Mouse (Mus musculus): Measurements from ENCODE around the gene Trak1. TPM values are rescaled to one million over a fixed set of nuclear protein-coding genes. Genes with fewer than 3 reads are reported as not detected.

Trak1 gene
- polyA plus RNA-seq, 1 experiment from 2014 or later: 49.9 TPM

DNA sequence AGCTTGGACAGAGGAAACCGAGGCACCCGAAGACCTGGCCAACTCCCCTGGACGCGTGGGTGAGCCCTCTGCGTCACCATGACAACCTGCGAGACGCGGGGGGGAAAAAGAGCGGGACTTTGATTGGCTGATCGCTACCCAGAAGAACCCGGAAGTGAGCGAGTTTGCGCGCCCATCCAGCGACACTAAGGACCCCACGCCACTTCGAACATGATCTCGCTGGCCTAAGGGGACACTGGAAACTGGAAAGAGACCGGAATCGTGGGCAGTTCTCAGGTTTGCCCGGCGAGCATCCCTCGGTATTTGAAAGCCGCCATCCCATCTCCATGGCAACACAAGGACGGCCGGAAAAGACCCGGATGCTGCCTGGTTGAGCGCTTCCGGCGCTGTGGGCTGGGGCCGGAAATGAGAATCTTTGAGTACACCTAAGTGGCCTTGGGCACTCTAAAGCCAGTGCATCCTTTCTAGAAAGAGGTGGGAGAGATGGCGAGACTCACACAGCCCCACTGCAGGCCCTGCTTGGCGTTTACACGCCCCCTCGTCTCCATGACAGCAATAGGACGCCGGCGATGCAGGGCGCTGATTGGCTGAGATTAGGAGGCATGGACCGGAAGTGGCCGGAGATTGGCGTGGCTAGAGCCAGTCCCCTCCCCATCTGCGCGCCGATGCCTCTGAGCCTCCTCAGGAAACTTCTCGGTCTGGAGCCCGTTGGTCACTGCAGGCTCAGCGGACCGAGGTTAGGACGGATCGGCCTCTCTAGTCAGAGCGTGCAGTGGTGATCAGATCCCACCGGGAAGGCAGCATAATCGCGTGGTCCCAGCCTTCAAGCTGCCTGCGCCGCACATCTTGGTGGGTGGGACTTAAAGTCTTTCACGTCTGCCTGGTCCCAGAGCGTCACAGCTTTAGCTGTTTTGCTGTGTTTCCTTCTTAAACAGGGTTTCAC lies 19.9 kb upstream of the Trak1 start, which contains the start of gene Ulk4:
TSS of gene Ulk4 (minus strand) at position 80 of the 943 bp plus-strand sequence.
- H3K9me3 ChIP-seq (replicated peaks): peaks cover 6% of the 10 kb centered on the region
- peak within 1 kb of the TSS; percentile 48 for H3K4me3 ChIP-seq
- peak within 1 kb of the TSS; percentile 78 for H3K27ac ChIP-seq
- ATAC-seq: peak; percentile 95
- peak within 1 kb of the TSS; percentile 83 for H3K4me2 ChIP-seq
- H3K4me1 ChIP-seq: peaks cover 19% of the 10 kb centered on the region
- H3K27me3 ChIP-seq: no peaks in the 10 kb centered on the region
- under 1% methylated on average over 59 of the region's 59 CpGs for WGBS
- H3K9ac ChIP-seq: peak within 1 kb of the TSS; percentile 72
- H3K36me3 ChIP-seq (ENCODE audit: poor library complexity, severe bottlenecking): peaks cover 9% of the 10 kb centered on the region; the same call in 1 of the 2 replicates

DNA sequence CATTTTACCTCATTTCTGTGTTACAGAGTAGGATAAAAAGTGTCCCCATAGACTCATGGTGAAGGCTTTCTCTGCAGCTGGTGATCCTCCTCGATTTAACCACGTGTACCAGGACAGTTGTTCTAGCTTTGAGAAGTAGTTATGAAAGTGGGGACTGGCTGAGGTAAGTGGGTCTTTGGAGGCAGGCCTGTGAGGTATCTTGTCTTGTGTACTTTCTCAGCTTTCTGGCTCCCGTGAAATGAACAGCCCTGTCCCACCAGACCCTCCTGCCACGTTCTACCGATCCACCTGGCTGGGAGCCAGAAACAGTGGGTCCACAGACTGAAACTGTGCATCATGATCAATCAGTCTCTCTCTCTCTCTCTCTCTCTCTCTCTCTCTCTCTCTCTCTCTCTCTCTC lies 18.1 kb upstream of the Trak1 start:
- WGBS: 85% methylated on average over 5 of the region's 5 CpGs
- H3K4me2 ChIP-seq: no peak overlapping the region
- H3K27me3 ChIP-seq: no peaks in the 10 kb centered on the region

DNA sequence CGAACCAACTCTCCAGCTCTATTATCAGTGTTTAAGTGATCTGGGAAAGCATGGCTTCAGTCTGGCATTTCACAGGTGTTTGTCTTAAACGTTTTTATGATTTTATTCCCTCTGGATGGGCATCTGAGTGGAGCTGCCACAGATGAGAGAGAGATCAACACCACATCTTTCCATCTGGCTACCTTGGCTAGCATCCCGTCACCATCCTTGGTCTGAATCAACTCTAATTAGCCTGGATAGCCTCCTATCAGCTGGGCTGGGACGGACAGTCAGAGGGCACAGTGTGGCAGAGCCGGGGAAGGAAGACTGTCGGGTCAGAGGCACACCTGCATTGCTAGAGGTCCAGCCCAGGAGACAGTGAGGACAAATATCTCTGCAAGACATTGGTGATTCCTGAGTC lies 15.4 kb upstream of the Trak1 start:
- H3K4me1 ChIP-seq: peaks cover 14% of the 10 kb centered on the region
- no peak overlapping the region for H3K27ac ChIP-seq
- H3K9me3 ChIP-seq (replicated peaks): peaks cover 14% of the 10 kb centered on the region
- H3K27me3 ChIP-seq: no peaks in the 10 kb centered on the region
- H3K36me3 ChIP-seq (ENCODE audit: poor library complexity, severe bottlenecking): peaks cover 14% of the 10 kb centered on the region; the same call in 1 of the 2 replicates
- no peak overlapping the region for H3K4me2 ChIP-seq
- no peak overlapping the region for H3K4me3 ChIP-seq
- no peak for ATAC-seq
- no peak overlapping the region for H3K9ac ChIP-seq
- WGBS: 87% methylated on average over 6 of the region's 6 CpGs

More for the DNA sequence above, 18.1 kb upstream of the Trak1 start:
- Histone ChIP-seq H3K9me3 (replicated peaks) (peaks cover 14% of the 10 kb centered on the region), H3K27ac (no peak overlapping the region), H3K4me3 (no peak overlapping the region), H3K9ac (no peak overlapping the region), H3K4me1 (peaks cover 19% of the 10 kb centered on the region), H3K36me3 (ENCODE audit: poor library complexity, severe bottlenecking) (peaks cover 14% of the 10 kb centered on the region; the same call in 1 of the 2 replicates)
- ATAC-seq: no peak

DNA sequence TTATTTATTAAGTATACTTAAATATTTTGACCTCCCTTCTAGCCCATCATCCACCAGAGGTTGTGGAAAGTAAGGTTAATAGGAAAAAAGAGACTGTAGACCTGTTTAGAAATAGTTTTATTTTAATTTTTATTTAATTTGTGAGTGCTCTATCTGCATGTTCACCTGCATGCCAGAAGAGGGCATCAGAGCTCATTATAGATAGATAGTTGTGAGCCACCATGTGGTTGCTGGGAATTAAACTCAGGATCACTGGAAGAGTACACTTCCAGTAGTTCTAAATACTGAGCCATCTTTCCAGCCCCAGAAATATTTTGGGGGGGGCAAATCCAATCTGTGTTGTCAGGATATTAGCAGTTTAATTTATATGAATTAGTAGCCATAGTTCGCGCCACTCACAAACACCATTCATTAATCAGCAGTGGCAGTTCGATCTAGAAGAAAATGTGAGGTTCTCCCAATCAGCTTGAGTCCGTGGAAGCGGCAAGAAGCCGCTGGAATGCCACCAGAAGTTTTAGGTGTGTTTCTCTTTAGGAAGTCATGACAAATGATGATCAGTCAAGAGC lies 13.6 kb upstream of the Trak1 start:
- H3K4me1 ChIP-seq: 0 out of 2 replicates have a peak, but pooled peaks cover 5% of the 10 kb centered on the region
- peaks cover 14% of the 10 kb centered on the region; the same call in 1 of the 2 replicates for H3K36me3 ChIP-seq (ENCODE audit: poor library complexity, severe bottlenecking)
- WGBS: 99% methylated on average over 6 of the region's 6 CpGs
- no peak overlapping the region for H3K4me2 ChIP-seq
- ATAC-seq: no peak
- H3K27ac ChIP-seq: no peak overlapping the region
- 0 out of 2 replicates have a peak, but pooled peaks cover 3% of the 10 kb centered on the region for H3K27me3 ChIP-seq
- H3K9me3 ChIP-seq (replicated peaks): peaks cover 14% of the 10 kb centered on the region
- H3K4me3 ChIP-seq: no peak overlapping the region
- no peak overlapping the region for H3K9ac ChIP-seq

DNA sequence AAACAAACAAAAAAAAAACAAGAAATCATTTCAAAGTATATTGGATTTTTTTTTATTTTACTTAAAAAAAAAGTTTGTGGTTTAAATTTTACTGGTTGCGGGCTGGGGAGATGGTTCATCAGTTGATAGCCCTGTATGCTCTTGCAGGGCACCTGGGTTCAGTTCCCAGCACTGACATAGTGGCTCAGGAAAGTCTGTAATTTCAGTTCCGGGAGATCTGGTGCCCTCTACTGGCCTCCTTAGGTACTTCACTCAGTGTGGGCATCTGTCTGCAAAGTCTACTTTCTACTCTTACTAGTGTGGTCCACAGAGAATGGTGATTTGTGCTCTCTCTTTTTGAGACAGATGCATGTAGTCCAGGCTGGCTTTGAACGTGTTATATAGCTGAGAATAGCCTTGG lies 12.9 kb upstream of the Trak1 start:
- ATAC-seq: no peak
- H3K27ac ChIP-seq: no peak overlapping the region
- WGBS: 88% methylated on average over 3 of the region's 3 CpGs

DNA sequence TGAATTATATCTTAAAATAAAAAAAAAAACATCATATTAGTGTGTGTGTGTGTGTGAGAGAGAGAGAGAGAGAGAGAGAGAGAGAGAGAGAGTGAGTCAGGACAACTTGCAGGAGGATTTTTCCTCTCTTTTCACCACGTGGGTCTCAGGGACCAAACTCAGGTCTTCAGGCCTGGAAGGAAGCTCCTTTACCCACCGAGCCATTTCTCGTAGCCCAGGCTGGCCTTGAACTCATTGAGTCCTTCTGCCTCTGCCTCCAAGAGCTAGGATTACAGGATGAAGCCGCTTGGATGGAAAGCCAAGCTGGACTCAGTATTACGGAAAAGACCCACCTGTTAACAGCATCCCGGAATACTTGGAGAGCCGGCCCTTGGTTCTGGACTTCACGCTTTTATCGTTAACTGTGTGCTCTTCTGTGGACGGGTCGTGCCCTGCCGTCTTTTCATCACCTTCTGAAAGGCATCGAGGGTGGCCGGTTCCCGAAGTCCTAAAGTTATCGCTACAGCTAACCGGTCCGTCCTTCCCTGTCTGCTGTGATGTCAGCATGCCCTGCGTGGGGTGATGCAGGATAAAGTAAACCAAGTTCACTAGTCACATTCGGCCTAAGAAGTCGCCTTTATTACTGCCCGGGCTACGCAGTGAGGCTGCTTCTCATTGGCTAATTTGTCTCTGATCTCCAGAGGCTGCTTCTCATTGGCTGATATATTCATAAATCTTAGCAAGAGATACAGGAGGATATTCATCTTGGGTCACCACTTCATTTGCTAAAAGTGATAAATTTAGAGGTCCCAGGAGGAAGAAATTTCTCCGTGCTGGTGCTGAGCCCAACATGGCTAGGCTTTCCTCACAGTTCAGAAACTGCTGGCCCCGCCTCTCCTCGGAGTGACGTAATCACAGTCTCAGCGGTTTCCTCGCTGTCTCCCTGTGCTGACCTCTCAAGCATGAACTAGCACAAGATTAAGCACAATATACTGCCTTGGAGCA lies 11.7 kb upstream of the Trak1 start:
- no peak overlapping the region for H3K27ac ChIP-seq
- peak overlapping the region; percentile 44 for H3K4me3 ChIP-seq
- peak overlapping the region; percentile 63 for H3K4me2 ChIP-seq

More for the DNA sequence above, 12.9 kb upstream of the Trak1 start:
- Histone ChIP-seq H3K4me3 (no peak overlapping the region), H3K9ac (no peak overlapping the region), H3K27me3 (0 out of 2 replicates have a peak, but pooled peaks cover 3% of the 10 kb centered on the region), H3K4me2 (no peak overlapping the region), H3K36me3 (ENCODE audit: poor library complexity, severe bottlenecking) (peaks cover 10% of the 10 kb centered on the region; the same call in 1 of the 2 replicates), H3K9me3 (replicated peaks) (peaks cover 14% of the 10 kb centered on the region), H3K4me1 (0 out of 2 replicates have a peak, but pooled peaks cover 5% of the 10 kb centered on the region)

DNA sequence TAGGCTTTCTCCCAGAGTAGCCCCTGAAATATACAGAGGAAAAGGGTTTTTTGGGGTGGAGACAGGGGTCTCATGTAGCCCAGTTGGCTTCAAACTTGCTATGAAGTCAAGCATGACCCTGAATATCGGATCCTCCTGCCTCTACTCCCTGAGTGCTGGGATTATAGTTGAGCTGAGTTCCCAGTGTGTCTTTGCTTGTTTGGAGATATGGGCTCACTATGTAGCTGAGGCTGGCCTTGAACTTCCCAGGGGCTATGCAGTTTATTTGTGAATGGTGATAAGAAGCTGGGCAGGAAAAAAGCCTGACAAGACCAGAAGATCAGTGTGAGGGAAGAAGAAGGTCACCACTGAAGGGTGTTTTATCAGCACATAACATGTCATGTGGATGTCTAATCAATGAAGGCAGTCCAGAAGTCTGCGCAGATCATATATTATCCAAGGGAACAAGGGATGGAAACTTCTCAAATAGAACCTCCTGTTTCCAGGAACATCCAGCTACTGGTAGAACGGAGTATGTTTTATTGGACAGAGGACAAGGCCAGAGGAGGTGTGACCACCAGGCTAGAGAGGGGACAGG lies 10.9 kb upstream of the Trak1 start:
- peak overlapping the region; percentile 44 for H3K4me3 ChIP-seq
- WGBS: 78% methylated on average over 3 of the region's 3 CpGs
- 0 out of 2 replicates have a peak, but pooled peaks cover 3% of the 10 kb centered on the region for H3K27me3 ChIP-seq
- peak overlapping the region; percentile 63 for H3K4me2 ChIP-seq
- peak overlapping the region; percentile 62; the same call in 1 of the 2 replicates for H3K9ac ChIP-seq
- no peak for ATAC-seq
- H3K4me1 ChIP-seq: 0 out of 2 replicates have a peak, but pooled peaks cover 5% of the 10 kb centered on the region
- H3K9me3 ChIP-seq (replicated peaks): peaks cover 14% of the 10 kb centered on the region
- no peak overlapping the region for H3K27ac ChIP-seq
- peaks cover 10% of the 10 kb centered on the region; the same call in 1 of the 2 replicates for H3K36me3 ChIP-seq (ENCODE audit: poor library complexity, severe bottlenecking)

More for the DNA sequence above, 11.7 kb upstream of the Trak1 start:
- ATAC-seq: peak; percentile 87
- Histone ChIP-seq H3K4me1 (0 out of 2 replicates have a peak, but pooled peaks cover 5% of the 10 kb centered on the region), H3K27me3 (0 out of 2 replicates have a peak, but pooled peaks cover 3% of the 10 kb centered on the region), H3K36me3 (ENCODE audit: poor library complexity, severe bottlenecking) (peaks cover 10% of the 10 kb centered on the region; the same call in 1 of the 2 replicates), H3K9ac (peak overlapping the region; percentile 62), H3K9me3 (replicated peaks) (peaks cover 14% of the 10 kb centered on the region)
- WGBS: 18% methylated on average over 29 of the region's 29 CpGs

DNA sequence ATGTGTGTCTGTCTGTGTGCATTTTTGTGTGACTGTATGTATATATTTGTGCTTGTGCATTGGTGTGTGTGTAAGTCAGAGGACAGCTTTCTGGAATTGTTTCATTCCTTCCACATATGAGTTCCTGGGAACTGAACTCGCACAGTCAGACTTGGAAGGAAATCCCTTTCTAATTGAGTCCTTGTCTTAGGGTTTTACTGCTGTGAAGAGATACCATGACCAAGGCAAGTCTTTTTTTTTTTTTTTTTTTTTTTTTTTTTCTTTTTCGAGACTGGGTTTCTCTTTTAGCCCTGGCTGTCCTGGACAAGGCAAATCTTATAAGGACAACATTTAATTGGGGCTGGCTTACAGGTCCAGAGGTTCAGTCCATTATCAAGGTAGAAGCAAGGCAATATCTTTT lies 6.0 kb upstream of the Trak1 start:
- WGBS: 68% methylated on average over 2 of the region's 2 CpGs
- Histone ChIP-seq H3K27me3 (0 out of 2 replicates have a peak, but pooled peaks cover 3% of the 10 kb centered on the region), H3K4me2 (no peak overlapping the region)

DNA sequence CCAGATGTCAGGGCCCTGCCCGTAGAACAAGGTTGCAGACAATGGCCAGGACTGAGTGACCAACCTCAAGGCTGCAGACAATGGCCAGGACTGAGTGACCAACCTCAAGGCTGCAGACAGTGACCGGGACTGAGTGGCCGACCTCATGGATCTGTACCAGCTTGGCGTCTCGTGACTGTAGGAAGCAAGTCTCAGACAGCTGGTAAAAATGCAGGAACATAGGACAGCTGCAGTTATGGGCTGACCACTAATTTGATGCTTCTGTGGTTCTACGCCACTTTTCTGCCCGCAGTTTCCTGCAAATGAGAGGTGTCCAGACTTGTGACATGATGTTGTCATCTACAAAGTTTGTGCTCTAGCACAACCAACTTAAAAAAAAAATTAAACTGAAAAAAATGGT lies 4.1 kb upstream of the Trak1 start:
- 88% methylated on average over 7 of the region's 7 CpGs for WGBS
- no peak overlapping the region for H3K4me2 ChIP-seq
- 0 out of 2 replicates have a peak, but pooled peaks cover under 1% of the 10 kb centered on the region for H3K27me3 ChIP-seq
- H3K4me3 ChIP-seq: no peak overlapping the region
- no peaks in the 10 kb centered on the region; the same call in 1 of the 2 replicates for H3K9me3 ChIP-seq (replicated peaks)
- H3K27ac ChIP-seq: no peak overlapping the region
- H3K9ac ChIP-seq: no peak overlapping the region
- peaks cover 8% of the 10 kb centered on the region for H3K4me1 ChIP-seq
- no peak for ATAC-seq
- no peaks in the 10 kb centered on the region for H3K36me3 ChIP-seq (ENCODE audit: poor library complexity, severe bottlenecking)

More for the DNA sequence above, 6.0 kb upstream of the Trak1 start:
- no peaks in the 10 kb centered on the region; the same call in 1 of the 2 replicates for H3K9me3 ChIP-seq (replicated peaks)
- H3K36me3 ChIP-seq (ENCODE audit: poor library complexity, severe bottlenecking): no peaks in the 10 kb centered on the region
- no peak overlapping the region for H3K9ac ChIP-seq
- 0 out of 2 replicates have a peak, but pooled peaks cover 2% of the 10 kb centered on the region for H3K4me1 ChIP-seq
- no peak overlapping the region for H3K27ac ChIP-seq
- no peak overlapping the region for H3K4me3 ChIP-seq
- ATAC-seq: no peak

DNA sequence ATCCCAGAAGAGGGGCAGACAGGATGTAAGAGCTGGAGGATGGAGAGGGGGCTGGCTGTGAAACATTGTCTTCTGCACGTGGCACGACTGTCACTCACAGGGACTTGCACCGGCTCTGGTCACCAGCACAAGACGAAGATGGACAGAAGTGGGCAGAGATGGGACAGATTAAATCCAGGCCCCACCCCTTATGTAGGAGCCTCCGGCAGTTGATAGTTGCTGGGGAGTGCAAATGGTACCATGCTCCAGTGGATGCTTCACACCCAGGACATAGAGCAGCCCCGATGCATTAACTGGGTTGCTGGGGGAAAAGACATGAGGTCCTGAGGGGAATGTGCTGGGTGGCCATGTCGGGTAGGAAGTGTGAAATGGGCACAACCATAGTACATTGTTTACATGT lies 2.1 kb upstream of the Trak1 start:
- Histone ChIP-seq H3K27ac (no peak overlapping the region), H3K4me2 (no peak overlapping the region), H3K4me3 (no peak overlapping the region), H3K9me3 (replicated peaks) (no peaks in the 10 kb centered on the region; the same call in 1 of the 2 replicates), H3K9ac (no peak overlapping the region), H3K27me3 (no peaks in the 10 kb centered on the region), H3K4me1 (peaks cover 28% of the 10 kb centered on the region), H3K36me3 (ENCODE audit: poor library complexity, severe bottlenecking) (no peaks in the 10 kb centered on the region)
- no peak for ATAC-seq
- 82% methylated on average over 7 of the region's 7 CpGs for WGBS

DNA sequence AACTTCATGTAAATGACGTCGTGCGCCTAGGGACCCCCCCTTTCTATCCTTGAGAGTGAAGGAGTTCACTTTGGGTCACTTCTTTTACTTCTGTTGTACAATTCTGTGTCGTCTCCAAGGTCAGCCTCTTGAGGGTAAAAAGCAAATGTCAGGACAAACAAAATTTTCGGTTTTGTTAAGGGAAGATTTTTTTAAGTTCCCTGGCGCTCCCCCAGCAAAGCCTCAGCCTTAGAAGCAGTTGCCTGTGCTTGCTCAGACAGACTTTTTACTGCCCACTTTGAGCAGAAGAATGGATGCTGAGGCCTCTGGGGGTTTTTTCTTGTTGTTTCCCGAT lies 730 bp downstream of the Trak1 start:
- peak overlapping the region; percentile 87 for H3K4me3 ChIP-seq
- H3K9me3 ChIP-seq (replicated peaks): no peaks in the 10 kb centered on the region
- ATAC-seq: no peak
- WGBS: 1% methylated on average over 7 of the region's 7 CpGs
- peak overlapping the region; percentile 41 for H3K27ac ChIP-seq
- peaks cover 46% of the 10 kb centered on the region for H3K4me1 ChIP-seq
- peak overlapping the region; percentile 93 for H3K4me2 ChIP-seq
- no peaks in the 10 kb centered on the region for H3K36me3 ChIP-seq (ENCODE audit: poor library complexity, severe bottlenecking)
- H3K27me3 ChIP-seq: no peaks in the 10 kb centered on the region
- H3K9ac ChIP-seq: peak overlapping the region; percentile 97

Data from forebrain, embryonic 13.5 days (tissue).